Mouse (Mus musculus): ENCODE results near the gene Ap1s1. TPM values are rescaled to one million over a fixed set of nuclear protein-coding genes. Genes with fewer than 3 reads are reported as not detected.

The Ap1s1 gene
- 18.8 TPM for polyA plus RNA-seq (2014; fragmentation: Illumina TruSeq; extraction: RNeasy Lipid Tissue Mini Kit (QIAGEN cat#74804); ENCODE audit: low read depth, low replicate concordance)

GRCm38 (mm10) chr5:137045402-137046323 lies at the start of gene Ap1s1:
Gene Ap1s1 (minus strand): TSS chr5:137046135.

GRCm38 (mm10) chr5:137072079-137072960 lies 26.4 kb upstream of the Ap1s1 start, which contains the start of gene Serpine1:
Gene Serpine1 (minus strand): TSS chr5:137072268.

GRCm38 (mm10) chr5:137026092-137026491 lies 19.8 kb downstream of the Ap1s1 start, which contains the start of gene Vgf:
Gene Vgf (plus strand): TSS chr5:137026392.

GRCm38 (mm10) chr5:136987934-136988271 lies 58.0 kb downstream of the Ap1s1 start, which contains the start of gene Znhit1:
Gene Znhit1 (minus strand): TSS chr5:136988021.

GRCm38 (mm10) chr5:136986695-136987137 lies 59.2 kb downstream of the Ap1s1 start, which contains the start of gene Plod3:
Gene Plod3 (plus strand): TSS chr5:136987019.

Other genes starting within 250 kb of the Ap1s1 start
- gene Col26a1, start 162.9 kb downstream of the Ap1s1 start, polyA plus RNA-seq (2014; fragmentation: Illumina TruSeq; extraction: RNeasy Lipid Tissue Mini Kit (QIAGEN cat#74804); ENCODE audit: low read depth, low replicate concordance): 0.32 TPM
- 6.5 TPM for gene Ift22, start 138.0 kb downstream of the Ap1s1 start, polyA plus RNA-seq (2014; fragmentation: Illumina TruSeq; extraction: RNeasy Lipid Tissue Mini Kit (QIAGEN cat#74804); ENCODE audit: low read depth, low replicate concordance)
- gene Fis1, start 92.9 kb downstream of the Ap1s1 start, polyA plus RNA-seq (2014; fragmentation: Illumina TruSeq; extraction: RNeasy Lipid Tissue Mini Kit (QIAGEN cat#74804); ENCODE audit: low read depth, low replicate concordance): 9.4 TPM
- gene Cldn15, start 79.5 kb downstream of the Ap1s1 start, polyA plus RNA-seq (2014; fragmentation: Illumina TruSeq; extraction: RNeasy Lipid Tissue Mini Kit (QIAGEN cat#74804); ENCODE audit: low read depth, low replicate concordance): 4.0 TPM
- gene Plod3, start 59.1 kb downstream of the Ap1s1 start, polyA plus RNA-seq (2014; fragmentation: Illumina TruSeq; extraction: RNeasy Lipid Tissue Mini Kit (QIAGEN cat#74804); ENCODE audit: low read depth, low replicate concordance): 1.3 TPM
- gene Znhit1, start 58.1 kb downstream of the Ap1s1 start, polyA plus RNA-seq (2014; fragmentation: Illumina TruSeq; extraction: RNeasy Lipid Tissue Mini Kit (QIAGEN cat#74804); ENCODE audit: low read depth, low replicate concordance): 3.6 TPM
- gene Vgf, start 19.7 kb downstream of the Ap1s1 start, polyA plus RNA-seq (2014; fragmentation: Illumina TruSeq; extraction: RNeasy Lipid Tissue Mini Kit (QIAGEN cat#74804); ENCODE audit: low read depth, low replicate concordance): not detected
- gene Serpine1, start 26.1 kb upstream of the Ap1s1 start, polyA plus RNA-seq (2014; fragmentation: Illumina TruSeq; extraction: RNeasy Lipid Tissue Mini Kit (QIAGEN cat#74804); ENCODE audit: low read depth, low replicate concordance): 1.3 TPM
- gene Trim56, start 70.1 kb upstream of the Ap1s1 start, polyA plus RNA-seq (2014; fragmentation: Illumina TruSeq; extraction: RNeasy Lipid Tissue Mini Kit (QIAGEN cat#74804); ENCODE audit: low read depth, low replicate concordance): 15.4 TPM
- gene Muc3, start 103.2 kb upstream of the Ap1s1 start, polyA plus RNA-seq (2014; fragmentation: Illumina TruSeq; extraction: RNeasy Lipid Tissue Mini Kit (QIAGEN cat#74804); ENCODE audit: low read depth, low replicate concordance): not detected
- not detected for gene Muc3a, start 166.3 kb upstream of the Ap1s1 start, polyA plus RNA-seq (2014; fragmentation: Illumina TruSeq; extraction: RNeasy Lipid Tissue Mini Kit (QIAGEN cat#74804); ENCODE audit: low read depth, low replicate concordance)
- 0.44 TPM for gene Ache, start 241.4 kb upstream of the Ap1s1 start, polyA plus RNA-seq (2014; fragmentation: Illumina TruSeq; extraction: RNeasy Lipid Tissue Mini Kit (QIAGEN cat#74804); ENCODE audit: low read depth, low replicate concordance)
- 2.3 TPM for gene Ufsp1, start 248.5 kb upstream of the Ap1s1 start, polyA plus RNA-seq (2014; fragmentation: Illumina TruSeq; extraction: RNeasy Lipid Tissue Mini Kit (QIAGEN cat#74804); ENCODE audit: low read depth, low replicate concordance)

All from kidney, adult 10 weeks (tissue).